Mouse (Mus musculus): Measurements from ENCODE around the gene Tnfrsf17. TPM values are rescaled to one million over a fixed set of nuclear protein-coding genes. Genes with fewer than 3 reads are reported as not detected.
"Not testable (repeated sequence)": the region's sequence is repeated elsewhere in the genome, so short reads cannot be mapped to it uniquely, and the experiment has no call there.

Tnfrsf17 gene
- polyA plus RNA-seq, 1 experiment = not detected

- WGBS = 46% methylated on average over 2 of the region's 2 CpGs
- Histone ChIP-seq H3K4me1 (ENCODE audit: control insufficient read depth, insufficient read depth, low read length) (no peaks in the 10 kb centered on the region; the same call in 1 of the 2 replicates), H3K27ac (ENCODE audit: control insufficient read depth, insufficient read depth, low read depth, low read length, poor library complexity) (no peak overlapping the region), H3K4me3 (replicated peaks; ENCODE audit: control insufficient read depth, low read depth, low read length) (no peak overlapping the region)
- TF ChIP-seq CTCF (IDR thresholded peaks at IDR 0.05; ENCODE audit: control insufficient read depth, insufficient read depth, low read length) = no peak
- TF ChIP-seq POLR2A (IDR thresholded peaks at IDR 0.05; ENCODE audit: borderline replicate concordance, control insufficient read depth, low read depth, low read length) = no peak
Measured at GRCm38 (mm10) chr16:11285949-11286348, 27.7 kb upstream of the Tnfrsf17 start.

- not testable (repeated sequence) for H3K4me3 ChIP-seq (replicated peaks; ENCODE audit: control insufficient read depth, low read depth, low read length); H3K27ac ChIP-seq (ENCODE audit: control insufficient read depth, insufficient read depth, low read depth, low read length, poor library complexity); H3K4me1 ChIP-seq (ENCODE audit: control insufficient read depth, insufficient read depth, low read length)
- WGBS = 89% methylated on average over 8 of the region's 8 CpGs
Measured at GRCm38 (mm10) chr16:11288873-11289272, 24.7 kb upstream of the Tnfrsf17 start.

- WGBS = 82% methylated on average over 4 of the region's 4 CpGs
- not testable (repeated sequence) for H3K27ac ChIP-seq (ENCODE audit: control insufficient read depth, insufficient read depth, low read depth, low read length, poor library complexity); H3K4me1 ChIP-seq (ENCODE audit: control insufficient read depth, insufficient read depth, low read length); H3K4me3 ChIP-seq (replicated peaks; ENCODE audit: control insufficient read depth, low read depth, low read length)
Measured at GRCm38 (mm10) chr16:11295583-11295982, 18.0 kb upstream of the Tnfrsf17 start.

- 47% methylated on average over 1 of the region's 1 CpGs for WGBS
- not testable (repeated sequence) for H3K4me3 ChIP-seq (replicated peaks; ENCODE audit: control insufficient read depth, low read depth, low read length); H3K4me1 ChIP-seq (ENCODE audit: control insufficient read depth, insufficient read depth, low read length); H3K27ac ChIP-seq (ENCODE audit: control insufficient read depth, insufficient read depth, low read depth, low read length, poor library complexity)
Measured at GRCm38 (mm10) chr16:11297700-11298099, 15.9 kb upstream of the Tnfrsf17 start.

GRCm38 (mm10) chr16:11303741-11304140 is 9.9 kb upstream of the Tnfrsf17 start:
- TF ChIP-seq CTCF (IDR thresholded peaks at IDR 0.05; ENCODE audit: control insufficient read depth, insufficient read depth, low read length) (no peak), POLR2A (IDR thresholded peaks at IDR 0.05; ENCODE audit: borderline replicate concordance, control insufficient read depth, low read depth, low read length) (no peak)
- H3K27ac ChIP-seq (ENCODE audit: control insufficient read depth, insufficient read depth, low read depth, low read length, poor library complexity) = no peak overlapping the region

GRCm38 (mm10) chr16:11305531-11305930 is 8.1 kb upstream of the Tnfrsf17 start:
- Histone ChIP-seq H3K4me1 (ENCODE audit: control insufficient read depth, insufficient read depth, low read length) (no peaks in the 10 kb centered on the region), H3K27ac (ENCODE audit: control insufficient read depth, insufficient read depth, low read depth, low read length, poor library complexity) (no peak overlapping the region), H3K4me3 (replicated peaks; ENCODE audit: control insufficient read depth, low read depth, low read length) (no peak overlapping the region)
- TF ChIP-seq POLR2A (IDR thresholded peaks at IDR 0.05; ENCODE audit: borderline replicate concordance, control insufficient read depth, low read depth, low read length) = no peak
- no peak for TF ChIP-seq CTCF (IDR thresholded peaks at IDR 0.05; ENCODE audit: control insufficient read depth, insufficient read depth, low read length)
- 82% methylated on average over 2 of the region's 2 CpGs for WGBS

More at GRCm38 (mm10) chr16:11303741-11304140, 9.9 kb upstream of the Tnfrsf17 start:
- Histone ChIP-seq H3K4me1 (ENCODE audit: control insufficient read depth, insufficient read depth, low read length) (no peaks in the 10 kb centered on the region), H3K4me3 (replicated peaks; ENCODE audit: control insufficient read depth, low read depth, low read length) (no peak overlapping the region)

- TF ChIP-seq POLR2A (IDR thresholded peaks at IDR 0.05; ENCODE audit: borderline replicate concordance, control insufficient read depth, low read depth, low read length) = no peak
- no peak for TF ChIP-seq CTCF (IDR thresholded peaks at IDR 0.05; ENCODE audit: control insufficient read depth, insufficient read depth, low read length)
- H3K27ac ChIP-seq (ENCODE audit: control insufficient read depth, insufficient read depth, low read depth, low read length, poor library complexity) = no peak overlapping the region
- H3K4me1 ChIP-seq (ENCODE audit: control insufficient read depth, insufficient read depth, low read length) = peaks cover 9% of the 10 kb centered on the region
- WGBS = 53% methylated on average over 5 of the region's 5 CpGs
- no peak overlapping the region for H3K4me3 ChIP-seq (replicated peaks; ENCODE audit: control insufficient read depth, low read depth, low read length)
Measured at GRCm38 (mm10) chr16:11315786-11316320, 2.2 kb downstream of the Tnfrsf17 start.

GRCm38 (mm10) chr16:11316748-11317147 is 3.1 kb downstream of the Tnfrsf17 start:
- no peak overlapping the region for H3K4me3 ChIP-seq (replicated peaks; ENCODE audit: control insufficient read depth, low read depth, low read length)
- H3K27ac ChIP-seq (ENCODE audit: control insufficient read depth, insufficient read depth, low read depth, low read length, poor library complexity) = no peak overlapping the region
- WGBS = 69% methylated on average over 5 of the region's 5 CpGs
- peaks cover 9% of the 10 kb centered on the region for H3K4me1 ChIP-seq (ENCODE audit: control insufficient read depth, insufficient read depth, low read length)
- peak; percentile 19; the same call in 1 of the 2 replicates for TF ChIP-seq CTCF (IDR thresholded peaks at IDR 0.05; ENCODE audit: control insufficient read depth, insufficient read depth, low read length)
- no peak for TF ChIP-seq POLR2A (IDR thresholded peaks at IDR 0.05; ENCODE audit: borderline replicate concordance, control insufficient read depth, low read depth, low read length)

GRCm38 (mm10) chr16:11317324-11317723 is 3.7 kb downstream of the Tnfrsf17 start:
- peaks cover 9% of the 10 kb centered on the region for H3K4me1 ChIP-seq (ENCODE audit: control insufficient read depth, insufficient read depth, low read length)
- H3K4me3 ChIP-seq (replicated peaks; ENCODE audit: control insufficient read depth, low read depth, low read length) = no peak overlapping the region
- TF ChIP-seq POLR2A (IDR thresholded peaks at IDR 0.05; ENCODE audit: borderline replicate concordance, control insufficient read depth, low read depth, low read length) (no peak), CTCF (IDR thresholded peaks at IDR 0.05; ENCODE audit: control insufficient read depth, insufficient read depth, low read length) (no peak)
- 4% methylated on average over 6 of the region's 6 CpGs for WGBS
- peak overlapping the region; percentile 64 for H3K27ac ChIP-seq (ENCODE audit: control insufficient read depth, insufficient read depth, low read depth, low read length, poor library complexity)

Measured in bone marrow, adult 2 months (tissue).